Mouse (Mus musculus): ENCODE measurements at regions not wholly inside any gene's neighbourhood (a gene's known extent, or its start where the extent isn't known, plus 50 kb on each side); places are given as distances from the start of the nearest gene placed in this dataset.

DNA sequence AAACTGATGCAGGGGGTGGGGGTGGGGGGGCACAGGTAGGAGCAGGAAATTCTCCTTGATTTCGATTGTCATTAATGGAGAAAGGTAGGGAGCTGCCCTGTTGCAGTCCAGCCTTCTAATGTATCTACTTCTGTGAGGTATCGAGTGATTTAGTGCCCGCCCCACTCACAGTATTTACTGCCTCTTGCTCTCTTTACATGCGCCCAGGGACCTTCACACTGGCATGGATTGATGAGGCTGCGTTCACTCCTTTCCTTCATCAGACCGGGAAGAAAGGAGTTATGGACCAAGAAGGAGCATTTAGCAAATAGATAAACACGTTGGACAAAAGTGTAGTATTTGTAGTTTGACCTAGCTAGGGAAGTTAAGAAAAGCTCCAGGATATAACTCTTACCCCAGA lies 145.6 kb upstream of the Spag17 start:
- H3K9ac ChIP-seq: no peak overlapping the region
- H3K9me3 ChIP-seq: no peaks in the 10 kb centered on the region
- no peak for ATAC-seq (ENCODE audit: low FRiP score, low read depth)
- H3K27me3 ChIP-seq: no peaks in the 10 kb centered on the region
- H3K27ac ChIP-seq (replicated peaks): no peak overlapping the region
- no peak overlapping the region for H3K4me2 ChIP-seq
- no peak overlapping the region for H3K4me3 ChIP-seq
- H3K36me3 ChIP-seq: no peaks in the 10 kb centered on the region
- H3K4me1 ChIP-seq (replicated peaks): 0 out of 2 replicates have a peak, but pooled peaks cover 2% of the 10 kb centered on the region
- 71% methylated on average over 7 of the region's 7 CpGs for WGBS

DNA sequence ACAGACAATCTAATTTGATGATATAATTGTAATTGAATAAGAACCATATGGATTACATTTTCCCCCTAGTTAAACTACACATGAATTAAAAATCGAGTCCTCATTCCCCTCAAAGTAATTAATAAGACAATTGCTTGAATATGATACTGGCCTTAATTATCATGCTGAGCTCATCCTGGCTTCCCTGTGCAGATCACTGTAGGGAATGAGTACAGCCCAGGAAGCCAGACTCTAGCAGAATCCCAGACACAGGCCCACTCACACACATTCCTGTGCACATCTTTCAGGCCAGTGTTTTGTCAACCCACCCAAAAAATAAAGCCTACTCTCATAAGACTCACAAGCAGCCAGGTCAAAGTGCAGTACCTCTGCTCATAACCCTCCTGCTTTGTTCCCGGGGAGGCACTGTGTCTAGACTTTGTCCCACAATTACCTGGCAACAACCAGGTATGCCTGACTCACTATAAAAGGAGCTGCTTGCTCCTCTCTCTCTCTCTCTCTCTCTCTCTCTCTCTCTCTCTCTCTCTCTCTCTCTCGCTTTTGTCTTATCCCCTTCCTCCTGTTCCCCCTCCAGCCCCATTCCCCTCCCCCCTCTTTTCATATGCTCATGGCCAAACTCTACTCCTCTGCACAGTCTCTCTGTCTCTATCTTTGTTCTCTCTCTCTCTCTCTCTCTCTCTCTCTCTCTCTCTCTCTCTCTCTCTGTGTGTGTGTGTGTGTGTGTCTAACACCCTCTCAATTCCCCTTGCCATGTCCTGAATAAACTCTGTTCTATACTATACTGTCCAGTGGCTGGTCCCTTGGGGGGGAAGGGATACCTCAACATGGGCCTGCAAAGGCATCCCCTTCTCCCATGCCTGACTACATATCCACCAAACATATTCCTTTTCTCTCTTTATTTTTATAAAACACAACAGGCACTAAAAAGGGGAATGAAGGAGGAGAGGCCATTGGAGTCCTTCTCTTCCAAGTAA lies 143.7 kb upstream of the Spag17 start:
- WGBS: 52% methylated on average over 3 of the region's 3 CpGs
- Histone ChIP-seq H3K4me1 (replicated peaks) (0 out of 2 replicates have a peak, but pooled peaks cover 2% of the 10 kb centered on the region), H3K27ac (replicated peaks) (no peak overlapping the region), H3K4me2 (no peak overlapping the region), H3K9ac (no peak overlapping the region), H3K27me3 (no peaks in the 10 kb centered on the region), H3K9me3 (no peaks in the 10 kb centered on the region), H3K4me3 (no peak overlapping the region), H3K36me3 (no peaks in the 10 kb centered on the region)
- 0 out of 2 replicates have a peak, but pooled peaks have one; percentile 54 for ATAC-seq (ENCODE audit: low FRiP score, low read depth)

DNA sequence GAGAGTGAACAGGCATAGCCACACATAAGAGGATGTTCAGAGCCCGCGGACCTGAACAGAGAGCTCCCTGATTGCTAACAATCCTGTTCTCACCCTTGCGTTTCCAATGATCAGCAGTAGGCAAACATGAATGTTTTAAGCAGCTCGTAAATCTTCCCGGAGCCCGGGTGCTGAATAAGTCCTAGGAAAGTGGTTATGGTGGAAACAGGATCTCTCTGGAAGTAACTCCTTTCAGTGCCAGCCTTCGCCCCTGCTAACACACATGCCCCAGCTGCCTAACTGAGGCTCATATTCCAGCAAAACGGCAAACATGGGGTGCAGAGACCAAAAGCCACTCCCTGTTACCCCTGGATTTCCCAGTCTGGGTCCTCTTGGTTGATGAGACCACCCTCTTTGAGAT lies 135.5 kb upstream of the Spag17 start:
- H3K27me3 ChIP-seq: no peaks in the 10 kb centered on the region
- no peaks in the 10 kb centered on the region for H3K4me1 ChIP-seq (replicated peaks)
- ATAC-seq (ENCODE audit: low FRiP score, low read depth): no peak
- 79% methylated on average over 8 of the region's 8 CpGs for WGBS
- H3K27ac ChIP-seq (replicated peaks): no peak overlapping the region
- H3K4me2 ChIP-seq: no peak overlapping the region
- no peak overlapping the region for H3K4me3 ChIP-seq
- no peaks in the 10 kb centered on the region for H3K9me3 ChIP-seq
- H3K9ac ChIP-seq: no peak overlapping the region
- H3K36me3 ChIP-seq: no peaks in the 10 kb centered on the region

DNA sequence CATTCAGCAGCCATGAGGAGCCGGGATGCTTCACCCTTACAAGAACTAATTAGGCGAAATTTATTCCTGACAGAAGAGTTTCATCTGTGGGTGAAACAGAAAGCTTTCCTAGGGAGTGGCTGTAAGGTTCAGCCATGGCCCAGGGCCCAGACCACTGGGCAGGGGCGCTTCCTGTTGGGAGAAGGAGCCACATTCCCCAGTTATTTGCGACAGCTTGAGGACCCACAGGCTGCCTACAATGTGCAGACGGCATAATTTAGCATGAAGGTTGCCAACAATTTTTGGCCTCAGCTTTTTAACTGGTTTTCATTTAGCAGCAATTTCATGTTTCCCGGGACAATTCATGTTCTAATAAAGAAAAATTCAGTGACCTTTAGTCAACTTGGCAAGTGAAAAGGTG lies 106.7 kb upstream of the Spag17 start:
- H3K27ac ChIP-seq (replicated peaks): no peak overlapping the region
- no peak overlapping the region for H3K4me3 ChIP-seq
- ATAC-seq (ENCODE audit: low FRiP score, low read depth): no peak
- no peaks in the 10 kb centered on the region for H3K36me3 ChIP-seq
- H3K4me2 ChIP-seq: no peak overlapping the region
- 80% methylated on average over 6 of the region's 6 CpGs for WGBS
- H3K9me3 ChIP-seq: no peaks in the 10 kb centered on the region
- H3K9ac ChIP-seq: no peak overlapping the region
- H3K4me1 ChIP-seq (replicated peaks): no peaks in the 10 kb centered on the region
- H3K27me3 ChIP-seq: no peaks in the 10 kb centered on the region

DNA sequence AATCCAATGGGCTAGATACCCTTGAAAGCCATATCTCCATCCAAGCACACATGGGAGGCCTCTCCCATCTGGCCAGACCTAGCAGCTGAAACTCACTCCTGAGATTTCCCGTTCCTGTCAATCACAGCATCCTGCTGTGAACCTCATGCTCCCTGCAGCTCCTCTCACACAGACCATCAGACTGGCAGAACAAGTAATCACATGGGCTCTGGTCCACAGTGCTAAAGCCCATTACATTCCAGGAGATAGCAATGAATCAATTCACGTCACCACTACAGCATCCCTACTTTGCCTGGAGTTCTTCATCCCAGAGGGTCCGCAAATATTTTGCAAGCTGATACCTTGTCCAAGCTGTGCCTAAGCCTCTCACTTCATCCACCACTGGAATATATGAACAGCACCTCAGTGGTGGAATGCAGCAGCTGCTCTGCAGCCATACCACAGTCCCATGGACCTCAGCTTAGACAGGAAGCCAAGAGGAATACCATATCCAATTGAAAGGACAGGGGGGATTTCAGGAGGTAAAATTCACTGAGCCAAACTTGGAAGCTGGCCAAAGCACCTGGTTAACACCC lies 99.2 kb upstream of the Spag17 start:
- Histone ChIP-seq H3K4me1 (replicated peaks) (no peaks in the 10 kb centered on the region), H3K36me3 (no peaks in the 10 kb centered on the region), H3K27me3 (no peaks in the 10 kb centered on the region), H3K4me3 (no peak overlapping the region), H3K27ac (replicated peaks) (no peak overlapping the region), H3K4me2 (no peak overlapping the region), H3K9me3 (no peaks in the 10 kb centered on the region), H3K9ac (no peak overlapping the region)
- ATAC-seq (ENCODE audit: low FRiP score, low read depth): no peak
- WGBS: 79% methylated on average over 3 of the region's 3 CpGs

DNA sequence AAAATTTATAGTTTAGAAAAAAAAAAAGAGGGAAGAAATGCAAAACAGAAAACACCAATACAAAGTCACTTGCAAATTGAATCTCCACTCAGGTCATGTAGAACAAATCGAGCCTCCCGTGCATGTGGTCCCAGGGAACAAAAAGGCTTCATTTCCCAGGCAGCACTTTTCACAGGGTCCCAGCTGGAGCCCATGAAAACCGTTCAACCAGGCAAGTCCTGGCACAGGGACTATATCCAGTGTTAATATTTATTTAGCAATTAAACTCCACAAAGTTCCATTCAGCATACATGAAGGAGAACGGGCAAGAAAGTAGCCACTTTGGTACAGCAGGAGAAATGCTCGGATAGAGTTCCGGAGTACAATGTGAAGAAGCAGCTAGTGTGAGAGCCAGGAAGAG lies 93.9 kb upstream of the Spag17 start:
- Histone ChIP-seq H3K36me3 (no peaks in the 10 kb centered on the region), H3K4me2 (no peak overlapping the region), H3K4me3 (no peak overlapping the region), H3K9ac (no peak overlapping the region), H3K27me3 (no peaks in the 10 kb centered on the region), H3K27ac (replicated peaks) (no peak overlapping the region), H3K9me3 (no peaks in the 10 kb centered on the region), H3K4me1 (replicated peaks) (no peaks in the 10 kb centered on the region)
- WGBS: 45% methylated on average over 6 of the region's 6 CpGs
- ATAC-seq (ENCODE audit: low FRiP score, low read depth): no peak

DNA sequence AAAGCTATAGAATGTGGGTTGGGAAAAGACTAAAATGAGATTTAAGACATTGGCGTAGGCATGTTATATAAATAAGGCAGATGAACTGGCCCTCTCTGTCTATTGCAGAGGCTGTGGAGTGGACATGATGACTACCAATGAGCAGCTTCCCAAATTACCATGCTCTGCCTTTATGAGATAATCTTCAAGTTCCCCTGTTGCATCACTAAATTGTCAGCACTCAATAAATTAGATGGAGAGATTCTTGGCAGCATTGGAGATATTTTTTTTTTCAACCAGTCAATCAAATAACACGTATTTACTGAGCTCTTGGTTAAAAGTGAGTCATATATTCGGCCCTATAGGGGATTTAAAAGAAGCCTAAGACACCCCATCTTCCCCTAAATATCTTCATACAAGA lies 91.6 kb upstream of the Spag17 start:
- 84% methylated on average over 3 of the region's 3 CpGs for WGBS
- Histone ChIP-seq H3K9ac (no peak overlapping the region), H3K27ac (replicated peaks) (no peak overlapping the region), H3K4me3 (no peak overlapping the region), H3K9me3 (no peaks in the 10 kb centered on the region), H3K4me2 (no peak overlapping the region), H3K27me3 (no peaks in the 10 kb centered on the region), H3K4me1 (replicated peaks) (no peaks in the 10 kb centered on the region), H3K36me3 (no peaks in the 10 kb centered on the region)
- no peak for ATAC-seq (ENCODE audit: low FRiP score, low read depth)

GRCm38 (mm10) chr3:99795835-99796234 lies 89.4 kb upstream of the Spag17 start:
- Histone ChIP-seq H3K27me3 (no peaks in the 10 kb centered on the region), H3K4me2 (no peak overlapping the region), H3K9me3 (no peaks in the 10 kb centered on the region), H3K9ac (no peak overlapping the region), H3K27ac (replicated peaks) (no peak overlapping the region), H3K36me3 (no peaks in the 10 kb centered on the region), H3K4me1 (replicated peaks) (no peaks in the 10 kb centered on the region), H3K4me3 (no peak overlapping the region)
- no peak for ATAC-seq (ENCODE audit: low FRiP score, low read depth)
- 89% methylated on average over 2 of the region's 2 CpGs for WGBS

GRCm38 (mm10) chr3:99797791-99798190 lies 87.4 kb upstream of the Spag17 start:
- Histone ChIP-seq H3K9ac (no peak overlapping the region), H3K4me2 (no peak overlapping the region), H3K27me3 (no peaks in the 10 kb centered on the region), H3K27ac (replicated peaks) (no peak overlapping the region), H3K9me3 (no peaks in the 10 kb centered on the region), H3K4me3 (no peak overlapping the region), H3K36me3 (no peaks in the 10 kb centered on the region), H3K4me1 (replicated peaks) (no peaks in the 10 kb centered on the region)
- ATAC-seq (ENCODE audit: low FRiP score, low read depth): no peak
- WGBS: 76% methylated on average over 2 of the region's 2 CpGs

GRCm38 (mm10) chr3:99810532-99810931 lies 74.7 kb upstream of the Spag17 start:
- Histone ChIP-seq H3K9ac (no peak overlapping the region), H3K4me2 (no peak overlapping the region), H3K4me1 (replicated peaks) (no peaks in the 10 kb centered on the region), H3K27me3 (no peaks in the 10 kb centered on the region), H3K36me3 (no peaks in the 10 kb centered on the region), H3K4me3 (no peak overlapping the region), H3K9me3 (no peaks in the 10 kb centered on the region), H3K27ac (replicated peaks) (no peak overlapping the region)
- WGBS: 81% methylated on average over 4 of the region's 4 CpGs
- ATAC-seq (ENCODE audit: low FRiP score, low read depth): no peak

GRCm38 (mm10) chr3:99811276-99811675 lies 73.9 kb upstream of the Spag17 start:
- H3K27ac ChIP-seq (replicated peaks): no peak overlapping the region
- no peaks in the 10 kb centered on the region for H3K4me1 ChIP-seq (replicated peaks)
- H3K9ac ChIP-seq: no peak overlapping the region
- H3K36me3 ChIP-seq: no peaks in the 10 kb centered on the region
- no peaks in the 10 kb centered on the region for H3K27me3 ChIP-seq
- no peak overlapping the region for H3K4me2 ChIP-seq
- no peak overlapping the region for H3K4me3 ChIP-seq
- no peaks in the 10 kb centered on the region for H3K9me3 ChIP-seq
- 88% methylated on average over 3 of the region's 3 CpGs for WGBS
- ATAC-seq (ENCODE audit: low FRiP score, low read depth): no peak

- no peak for ATAC-seq (ENCODE audit: low FRiP score, low read depth)
- H3K4me1 ChIP-seq (replicated peaks): 0 out of 2 replicates have a peak, but pooled peaks cover under 1% of the 10 kb centered on the region
- no peak overlapping the region for H3K4me3 ChIP-seq
Observed at GRCm38 (mm10) chr3:99812836-99813235, 72.4 kb upstream of the Spag17 start.

More at GRCm38 (mm10) chr3:99812836-99813235, 72.4 kb upstream of the Spag17 start:
- 75% methylated on average over 4 of the region's 4 CpGs for WGBS
- no peak overlapping the region for H3K9ac ChIP-seq
- H3K36me3 ChIP-seq: no peaks in the 10 kb centered on the region
- no peak overlapping the region for H3K4me2 ChIP-seq
- no peaks in the 10 kb centered on the region for H3K27me3 ChIP-seq
- H3K9me3 ChIP-seq: no peaks in the 10 kb centered on the region
- H3K27ac ChIP-seq (replicated peaks): no peak overlapping the region

Measured in hindbrain, embryonic 15.5 days (tissue).